ENCODE assay signal across 10 mouse cellular contexts in the genomic region with DNA sequence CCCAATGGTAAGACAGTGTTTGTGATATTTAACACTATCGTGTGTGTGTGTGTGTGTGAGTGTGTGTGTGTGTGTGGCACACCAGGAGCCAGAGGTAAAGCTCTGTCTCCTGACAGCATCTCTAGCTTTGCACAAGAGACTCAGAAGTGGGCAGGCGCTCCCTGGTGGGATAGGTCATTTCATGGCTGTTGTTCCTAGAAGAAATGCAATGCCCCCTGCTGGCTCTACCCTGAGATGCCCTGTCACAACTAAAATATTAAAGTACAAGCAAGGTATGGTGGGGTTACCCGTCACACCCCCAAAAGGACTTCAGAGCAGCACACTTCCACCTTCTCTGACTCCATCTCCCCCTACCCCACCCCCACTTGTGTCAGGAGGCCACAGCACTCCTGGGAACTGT.
DNase-seq lines count a peak whose midpoint lies in the region; ATAC-seq lines count a peak whose summit lies in the region.
"Had no signal": no experiment of that assay in that cellular context is flagged by ENCODE, and none has a peak within 500 bp of the region (broad histone marks: within the 10 kb centered on the region; RNA-seq: fewer than 3 reads in every experiment).

No protein-coding gene starts in this region.

- 86% methylated on average over 3 of the region's 3 CpGs for WGBS in hindbrain, embryonic 11.5 days

- no peaks in the 10 kb centered on the region for H3K27me3 ChIP-seq in hindbrain, embryonic 11.5 days (ENCODE audit: control insufficient read depth, insufficient read depth, low read length)
- H3K27me3 ChIP-seq: liver, embryonic 15.5 days had no signal

- DNase-seq in adrenal gland, adult 2 months, result peak; percentile 3
- DNase-seq in adrenal gland, postnatal 4 days (ENCODE audit: low spot score in 2 of 2), result no peak
- peak; percentile 18 for DNase-seq in ovary, postnatal 36 days (ENCODE audit: low spot score)
- DNase-seq in ovary, adult 18-20 months (ENCODE audit: low spot score), result no peak
- peak; percentile 47 to 68 for DNase-seq in natural killer cell, adult 2 months (ENCODE audit: low spot score in 2 of 2)
- DNase-seq in urinary bladder, postnatal 4 days (ENCODE audit: low spot score in 2 of 2), result no peak
- no peak for DNase-seq in urinary bladder, postnatal 25 days (ENCODE audit: low spot score)
- DNase-seq in hindbrain, embryonic 11.5 days (ENCODE audit: low spot score), result no peak

- H3K9me3 ChIP-seq in hindbrain, embryonic 11.5 days (ENCODE audit: control insufficient read depth, low read length), result no peaks in the 10 kb centered on the region

- H3K4me2 ChIP-seq in hindbrain, embryonic 11.5 days (replicated peaks; ENCODE audit: low read depth, low read length), result no peak overlapping the region
- H3K4me2 ChIP-seq: liver, embryonic 15.5 days had no signal

- no peak for ATAC-seq in hindbrain, embryonic 11.5 days (ENCODE audit: low FRiP score)

- no peaks in the 10 kb centered on the region for H3K36me3 ChIP-seq in hindbrain, embryonic 11.5 days (ENCODE audit: control insufficient read depth, insufficient read depth, low read length)
- H3K36me3 ChIP-seq: liver, embryonic 15.5 days had no signal

- no peak overlapping the region for H3K9ac ChIP-seq in hindbrain, embryonic 11.5 days (ENCODE audit: low read depth, low read length)
- H3K9ac ChIP-seq: liver, embryonic 15.5 days had no signal

- H3K4me3 ChIP-seq in hindbrain, embryonic 11.5 days (ENCODE audit: low read depth, low read length), result no peak overlapping the region
- H3K4me3 ChIP-seq: erythroblast, embryonic 14.5 days; liver, embryonic 15.5 days had no signal

- no peak overlapping the region for H3K27ac ChIP-seq in hindbrain, embryonic 11.5 days (ENCODE audit: low read depth, low read length)
- H3K27ac ChIP-seq: liver, embryonic 15.5 days had no signal

- no peaks in the 10 kb centered on the region for H3K4me1 ChIP-seq in hindbrain, embryonic 11.5 days (replicated peaks; ENCODE audit: control insufficient read depth, insufficient read depth, low read length)
- H3K4me1 ChIP-seq: liver, embryonic 15.5 days had no signal

Comparison
In these comparisons a context has a peak if more than half of its experiments do, and no peak if none do; other contexts are left out.
1. DNase-seq: peak in adrenal gland, adult 2 months (single experiment), ovary, postnatal 36 days (single experiment) and natural killer cell, adult 2 months (2 of 2); none in adrenal gland, postnatal 4 days (0 of 2), ovary, adult 18-20 months (single experiment), urinary bladder, postnatal 4 days (0 of 2), urinary bladder, postnatal 25 days (single experiment) and hindbrain, embryonic 11.5 days (single experiment).